Mouse (Mus musculus) embryonic fibroblast, embryonic 13.5 days (primary cell): ENCODE data around the gene Enox1.

Source experiments
- CTCF ChIP-seq: IDR thresholded peaks from 2 replicates; pipeline ENCODE4 v1.5.1; 2011; ENCODE audit warnings: mild to moderate bottlenecking, control low read depth, low read length, moderate library complexity, borderline replicate concordance; ENCODE audit not compliant: insufficient read depth
- POLR2A ChIP-seq: IDR thresholded peaks from 2 replicates; pipeline ENCODE4 v1.6.1; 2011; ENCODE audit warnings: low read depth, mild to moderate bottlenecking, control low read depth, low read length, moderate library complexity

DNA sequence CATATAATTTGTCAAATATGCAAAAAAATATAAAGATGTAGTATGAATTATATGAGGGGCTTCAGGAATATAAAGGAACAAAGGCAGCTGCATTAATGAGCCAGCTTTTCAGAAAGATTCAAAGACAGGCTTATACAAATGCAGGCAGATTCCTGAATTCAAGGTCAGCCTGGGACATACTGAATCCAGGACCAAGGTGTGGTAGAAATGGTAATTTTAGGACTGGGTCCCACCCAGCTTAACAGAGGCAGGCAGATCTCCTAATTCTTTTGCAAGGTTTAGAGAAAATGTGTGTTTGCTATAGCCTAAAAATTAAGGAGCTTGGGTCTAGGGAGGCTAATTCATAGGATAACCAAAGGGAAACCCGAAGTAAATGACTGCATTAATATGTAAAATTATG, 363.1 kb downstream of the Enox1 start:
- TF ChIP-seq POLR2A = no peak
- TF ChIP-seq CTCF = no peak
